Mouse (Mus musculus): ENCODE measurements around the gene Timp2.

- no peak for TF ChIP-seq ZNF384 (IDR thresholded peaks at IDR 0.05; ENCODE audit: low read depth, low read length)
- no peak for TF ChIP-seq ZC3H11A (IDR thresholded peaks at IDR 0.05; ENCODE audit: borderline replicate concordance, low read depth, low read length)
- TF ChIP-seq HCFC1 (IDR thresholded peaks at IDR 0.05; ENCODE audit: borderline replicate concordance, insufficient read depth, low read length) = no peak
Observed at GRCm38 (mm10) chr11:118295026-118295425, 60.5 kb downstream of the Timp2 start.
